14 mouse cellular contexts compared by ENCODE assay signal in the genomic region with DNA sequence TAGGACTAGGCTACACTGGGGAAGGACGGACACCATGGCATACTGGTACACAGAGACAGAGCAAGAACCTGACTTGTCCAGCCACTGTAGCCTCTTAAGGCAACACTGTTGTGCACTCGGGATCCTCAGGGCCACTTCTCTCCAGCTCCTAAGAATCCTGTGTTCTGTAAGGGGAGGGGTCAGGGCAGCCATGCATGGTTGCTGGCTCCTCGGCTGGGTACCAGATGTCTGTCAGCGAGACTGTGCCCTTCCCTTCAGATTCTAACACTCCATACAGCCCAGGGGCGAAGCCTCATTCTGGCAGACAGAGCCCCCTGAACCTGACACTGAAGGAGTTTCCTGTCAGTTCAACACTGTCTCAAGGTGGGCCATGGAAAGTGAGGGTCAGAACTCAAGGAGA.
DNase-seq lines count a peak whose midpoint lies in the region; ATAC-seq and TF ChIP-seq lines count a peak whose summit lies in the region.
"Had no signal": no experiment of that assay in that cellular context is flagged by ENCODE, and none has a peak within 500 bp of the region (broad histone marks: within the 10 kb centered on the region; RNA-seq: fewer than 3 reads in every experiment).

No protein-coding gene starts in this region.

- 70% methylated on average over 5 of the region's 5 CpGs for WGBS in forebrain, embryonic 12.5 days
- 46% methylated on average over 5 of the region's 5 CpGs for WGBS in forebrain, embryonic 16.5 days
- 63% methylated on average over 5 of the region's 5 CpGs for WGBS in midbrain, embryonic 10.5 days
- 56% methylated on average over 5 of the region's 5 CpGs for WGBS in midbrain, postnatal 0 days
- 41% methylated on average over 5 of the region's 5 CpGs for WGBS in limb, embryonic 12.5 days
- 71% methylated on average over 5 of the region's 5 CpGs for WGBS in stomach, embryonic 16.5 days

- no peak overlapping the region for H3K4me3 ChIP-seq in forebrain, embryonic 12.5 days (replicated peaks)
- no peak overlapping the region for H3K4me3 ChIP-seq in forebrain, embryonic 16.5 days (replicated peaks; ENCODE audit: low read length)
- H3K4me3 ChIP-seq in midbrain, embryonic 10.5 days, result no peak overlapping the region
- H3K4me3 ChIP-seq in midbrain, postnatal 0 days (ENCODE audit: low read depth, low read length), result no peak overlapping the region
- no peak overlapping the region for H3K4me3 ChIP-seq in limb, embryonic 12.5 days (replicated peaks)
- H3K4me3 ChIP-seq in stomach, embryonic 16.5 days (replicated peaks; ENCODE audit: low read length), result no peak overlapping the region
- H3K4me3 ChIP-seq: myocyte had no signal

- DNase-seq in midbrain, embryonic 10.5 days (ENCODE audit: low spot score), result no peak
- no peak for DNase-seq in midbrain, postnatal 0 days (ENCODE audit: low spot score)
- DNase-seq in ovary, postnatal 10 days (ENCODE audit: low spot score), result no peak
- DNase-seq in embryo, embryonic 10 days (ENCODE audit: low spot score), result no peak
- DNase-seq: adrenal gland, adult 8-10 months; cerebellum, adult 11-12 months; gastrocnemius, postnatal 36 days; heart, postnatal 4 days; lung, adult 2 months had no signal

- no peak for ATAC-seq in forebrain, embryonic 12.5 days (ENCODE audit: low FRiP score)
- ATAC-seq in forebrain, embryonic 16.5 days, result no peak
- ATAC-seq in midbrain, postnatal 0 days (ENCODE audit: low FRiP score), result no peak
- no peak for ATAC-seq in limb, embryonic 12.5 days (ENCODE audit: insufficient number of reproducible peaks, insufficient read depth, low FRiP score, low TSS enrichment, low read depth)
- ATAC-seq in stomach, embryonic 16.5 days (ENCODE audit: insufficient read depth, low FRiP score), result no peak

- H3K9me3 ChIP-seq in forebrain, embryonic 12.5 days, result no peaks in the 10 kb centered on the region
- H3K9me3 ChIP-seq in forebrain, embryonic 16.5 days (ENCODE audit: control insufficient read depth, low read length), result no peaks in the 10 kb centered on the region
- H3K9me3 ChIP-seq in midbrain, embryonic 10.5 days (replicated peaks), result no peaks in the 10 kb centered on the region
- no peaks in the 10 kb centered on the region for H3K9me3 ChIP-seq in midbrain, postnatal 0 days (ENCODE audit: low read length)
- H3K9me3 ChIP-seq in limb, embryonic 12.5 days, result no peaks in the 10 kb centered on the region
- no peaks in the 10 kb centered on the region for H3K9me3 ChIP-seq in stomach, embryonic 16.5 days (replicated peaks; ENCODE audit: control insufficient read depth, low read length)

- peak overlapping the region; percentile 69 for H3K27ac ChIP-seq in forebrain, embryonic 12.5 days
- H3K27ac ChIP-seq in forebrain, embryonic 16.5 days (ENCODE audit: low read length), result no peak overlapping the region; the same call in 1 of the 2 replicates
- peak overlapping the region; percentile 42 for H3K27ac ChIP-seq in midbrain, embryonic 10.5 days (replicated peaks)
- no peak overlapping the region for H3K27ac ChIP-seq in midbrain, postnatal 0 days (ENCODE audit: low read depth, low read length)
- peak overlapping the region; percentile 91 for H3K27ac ChIP-seq in limb, embryonic 12.5 days
- no peak overlapping the region; the same call in 1 of the 2 replicates for H3K27ac ChIP-seq in stomach, embryonic 16.5 days (ENCODE audit: low read length)

- no peaks in the 10 kb centered on the region for H3K27me3 ChIP-seq in forebrain, embryonic 12.5 days
- no peaks in the 10 kb centered on the region for H3K27me3 ChIP-seq in forebrain, embryonic 16.5 days (replicated peaks; ENCODE audit: control insufficient read depth, insufficient read depth, low read length)
- no peaks in the 10 kb centered on the region for H3K27me3 ChIP-seq in midbrain, embryonic 10.5 days (ENCODE audit: low read depth, poor library complexity, severe bottlenecking)
- no peaks in the 10 kb centered on the region for H3K27me3 ChIP-seq in midbrain, postnatal 0 days (ENCODE audit: insufficient read depth, low read length)
- no peaks in the 10 kb centered on the region for H3K27me3 ChIP-seq in limb, embryonic 12.5 days
- no peaks in the 10 kb centered on the region for H3K27me3 ChIP-seq in stomach, embryonic 16.5 days (ENCODE audit: control insufficient read depth, insufficient read depth, low read length)

- no peak for TF ChIP-seq CTCF in midbrain, postnatal 0 days (IDR thresholded peaks at IDR 0.05)

- peaks cover 70% of the 10 kb centered on the region for H3K36me3 ChIP-seq in forebrain, embryonic 12.5 days (replicated peaks)
- H3K36me3 ChIP-seq in forebrain, embryonic 16.5 days (ENCODE audit: control insufficient read depth, insufficient read depth), result 0 out of 2 replicates have a peak, but pooled peaks cover 5% of the 10 kb centered on the region
- H3K36me3 ChIP-seq in midbrain, embryonic 10.5 days, result peaks cover 91% of the 10 kb centered on the region
- peaks cover 32% of the 10 kb centered on the region for H3K36me3 ChIP-seq in midbrain, postnatal 0 days (ENCODE audit: insufficient read depth, low read length)
- H3K36me3 ChIP-seq in limb, embryonic 12.5 days, result peaks cover 69% of the 10 kb centered on the region
- H3K36me3 ChIP-seq in stomach, embryonic 16.5 days (ENCODE audit: control insufficient read depth, insufficient read depth, low read length), result peaks cover 20% of the 10 kb centered on the region; the same call in 1 of the 2 replicates

- no peak overlapping the region for H3K4me2 ChIP-seq in forebrain, embryonic 12.5 days
- H3K4me2 ChIP-seq in forebrain, embryonic 16.5 days (ENCODE audit: low read length), result no peak overlapping the region
- H3K4me2 ChIP-seq in midbrain, postnatal 0 days (ENCODE audit: low read depth, low read length, poor library complexity, severe bottlenecking), result no peak overlapping the region
- no peak overlapping the region for H3K4me2 ChIP-seq in limb, embryonic 12.5 days
- H3K4me2 ChIP-seq in stomach, embryonic 16.5 days (ENCODE audit: low read depth, low read length), result no peak overlapping the region

- no peak overlapping the region for H3K9ac ChIP-seq in forebrain, embryonic 12.5 days
- H3K9ac ChIP-seq in forebrain, embryonic 16.5 days (replicated peaks; ENCODE audit: low read depth, low read length), result no peak overlapping the region
- no peak overlapping the region for H3K9ac ChIP-seq in midbrain, postnatal 0 days (replicated peaks; ENCODE audit: low read length, poor library complexity, severe bottlenecking)
- no peak overlapping the region for H3K9ac ChIP-seq in limb, embryonic 12.5 days (replicated peaks)
- peak overlapping the region; percentile 14; the same call in 1 of the 2 replicates for H3K9ac ChIP-seq in stomach, embryonic 16.5 days (ENCODE audit: low read length)

- peaks cover 19% of the 10 kb centered on the region for H3K4me1 ChIP-seq in forebrain, embryonic 12.5 days
- peaks cover 19% of the 10 kb centered on the region for H3K4me1 ChIP-seq in forebrain, embryonic 16.5 days (replicated peaks; ENCODE audit: control insufficient read depth, insufficient read depth, low read length)
- peaks cover 31% of the 10 kb centered on the region for H3K4me1 ChIP-seq in midbrain, embryonic 10.5 days
- no peaks in the 10 kb centered on the region for H3K4me1 ChIP-seq in midbrain, postnatal 0 days (ENCODE audit: insufficient read depth, low read length)
- peaks cover 62% of the 10 kb centered on the region for H3K4me1 ChIP-seq in limb, embryonic 12.5 days (replicated peaks)
- peaks cover 56% of the 10 kb centered on the region for H3K4me1 ChIP-seq in stomach, embryonic 16.5 days (ENCODE audit: control insufficient read depth, insufficient read depth, low read length)

Comparison
In these comparisons a context has a peak if more than half of its experiments do, and no peak if none do; other contexts are left out.
1. H3K27ac ChIP-seq: peak in forebrain, embryonic 12.5 days (single experiment), midbrain, embryonic 10.5 days (single experiment) and limb, embryonic 12.5 days (single experiment); none in forebrain, embryonic 16.5 days (single experiment), midbrain, postnatal 0 days (single experiment) and stomach, embryonic 16.5 days (single experiment).